ENCODE assay signal across 8 mouse cellular contexts in the genomic region with DNA sequence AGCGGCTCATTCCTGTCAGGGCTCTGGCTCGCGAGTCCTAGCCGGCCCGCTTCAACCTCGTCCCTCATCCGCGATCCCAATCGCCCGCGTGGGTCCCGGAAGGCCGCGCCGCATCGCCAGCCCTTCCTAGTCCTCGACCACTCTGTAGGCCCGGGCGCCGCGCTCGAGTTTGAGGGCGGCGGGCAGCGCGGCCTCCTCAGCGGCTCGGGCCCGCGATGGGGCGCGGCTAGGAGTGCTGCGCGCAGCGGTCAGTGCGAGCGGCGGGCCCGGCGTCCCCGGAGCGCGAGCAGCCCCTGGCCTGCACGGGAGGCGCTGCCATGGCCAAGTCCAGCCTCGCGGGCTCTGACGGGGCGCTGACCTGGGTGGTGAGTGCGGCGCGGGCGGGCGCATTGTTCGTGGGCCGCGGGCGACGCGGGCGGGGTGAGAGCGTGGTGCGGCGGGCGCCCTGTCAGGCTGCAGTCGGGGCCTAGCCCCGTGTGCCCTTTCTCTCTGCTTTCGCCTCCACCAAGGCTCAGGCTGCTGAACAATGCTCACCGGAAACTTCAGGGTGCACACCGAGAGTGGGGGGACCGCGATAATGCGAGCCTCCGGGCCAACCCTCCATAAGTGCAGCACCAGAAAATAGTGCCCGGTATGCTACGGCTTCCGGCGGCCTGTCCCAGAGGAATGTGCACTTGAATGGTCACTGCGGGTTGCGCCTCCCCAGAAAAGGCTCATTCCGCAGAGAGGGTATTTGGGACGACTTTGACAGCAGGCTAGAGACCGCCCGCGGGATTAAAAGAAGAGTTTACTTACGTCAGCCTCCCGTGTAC. TPM values are rescaled to one million over a fixed set of nuclear protein-coding genes. Genes with fewer than 3 reads are reported as not detected.
DNase-seq lines count a peak whose midpoint lies in the region; ATAC-seq lines count a peak whose summit lies in the region.

No protein-coding gene starts in this region.

- peak overlapping the region; percentile 89 for H3K9ac ChIP-seq in heart, embryonic 15.5 days
- peak overlapping the region; percentile 98 for H3K9ac ChIP-seq in liver, embryonic 15.5 days
- peak overlapping the region; percentile 99 for H3K9ac ChIP-seq in neural tube, embryonic 11.5 days (ENCODE audit: low read length)
- peak overlapping the region; percentile 99 for H3K9ac ChIP-seq in stomach, embryonic 16.5 days (ENCODE audit: low read length)

- H3K4me3 ChIP-seq in heart, embryonic 15.5 days = peak overlapping the region; percentile 75
- H3K4me3 ChIP-seq in liver, embryonic 15.5 days (replicated peaks) = peak overlapping the region; percentile 94
- peak overlapping the region; percentile 97 for H3K4me3 ChIP-seq in neural tube, embryonic 11.5 days (ENCODE audit: low read depth, low read length)
- H3K4me3 ChIP-seq in stomach, embryonic 16.5 days (replicated peaks; ENCODE audit: low read length) = peak overlapping the region; percentile 91

- H3K36me3 ChIP-seq in heart, embryonic 15.5 days = no peaks in the 10 kb centered on the region
- no peaks in the 10 kb centered on the region for H3K36me3 ChIP-seq in liver, embryonic 15.5 days (replicated peaks)
- H3K36me3 ChIP-seq in neural tube, embryonic 11.5 days (ENCODE audit: control insufficient read depth, insufficient read depth, low read length) = no peaks in the 10 kb centered on the region
- H3K36me3 ChIP-seq in stomach, embryonic 16.5 days (ENCODE audit: control insufficient read depth, insufficient read depth, low read length) = no peaks in the 10 kb centered on the region

- under 1% methylated on average over 87 of the region's 87 CpGs for WGBS in heart, embryonic 15.5 days
- under 1% methylated on average over 87 of the region's 87 CpGs for WGBS in liver, embryonic 15.5 days (ENCODE audit: insufficient replicate concordance)
- WGBS in neural tube, embryonic 11.5 days = 0% methylated on average over 74 of the region's 87 CpGs
- under 1% methylated on average over 86 of the region's 87 CpGs for WGBS in stomach, embryonic 16.5 days

- H3K27ac ChIP-seq in heart, embryonic 15.5 days = peak overlapping the region; percentile 97
- peak overlapping the region; percentile 96 for H3K27ac ChIP-seq in liver, embryonic 15.5 days (replicated peaks)
- peak overlapping the region; percentile 99 for H3K27ac ChIP-seq in neural tube, embryonic 11.5 days (ENCODE audit: low read depth, low read length)
- peak overlapping the region; percentile 99 for H3K27ac ChIP-seq in stomach, embryonic 16.5 days (ENCODE audit: low read length)

- H3K27me3 ChIP-seq in heart, embryonic 15.5 days = no peaks in the 10 kb centered on the region
- H3K27me3 ChIP-seq in liver, embryonic 15.5 days = no peaks in the 10 kb centered on the region
- no peaks in the 10 kb centered on the region for H3K27me3 ChIP-seq in neural tube, embryonic 11.5 days (ENCODE audit: control insufficient read depth, insufficient read depth, low read length)
- H3K27me3 ChIP-seq in stomach, embryonic 16.5 days (ENCODE audit: control insufficient read depth, insufficient read depth, low read length) = no peaks in the 10 kb centered on the region

- peaks cover 14% of the 10 kb centered on the region for H3K4me1 ChIP-seq in heart, embryonic 15.5 days (replicated peaks)
- H3K4me1 ChIP-seq in liver, embryonic 15.5 days (replicated peaks) = peaks cover 35% of the 10 kb centered on the region
- peaks cover 11% of the 10 kb centered on the region; the same call in 1 of the 2 replicates for H3K4me1 ChIP-seq in neural tube, embryonic 11.5 days (ENCODE audit: control insufficient read depth, insufficient read depth, low read length)
- peaks cover 16% of the 10 kb centered on the region for H3K4me1 ChIP-seq in stomach, embryonic 16.5 days (ENCODE audit: control insufficient read depth, insufficient read depth, low read length)

- peak overlapping the region; percentile 78 for H3K4me2 ChIP-seq in heart, embryonic 15.5 days
- H3K4me2 ChIP-seq in liver, embryonic 15.5 days = peak overlapping the region; percentile 80
- H3K4me2 ChIP-seq in neural tube, embryonic 11.5 days (ENCODE audit: low read depth) = peak overlapping the region; percentile 67
- peak overlapping the region; percentile 86 for H3K4me2 ChIP-seq in stomach, embryonic 16.5 days (ENCODE audit: low read depth, low read length)

- no peaks in the 10 kb centered on the region for H3K9me3 ChIP-seq in heart, embryonic 15.5 days (replicated peaks)
- no peaks in the 10 kb centered on the region for H3K9me3 ChIP-seq in liver, embryonic 15.5 days (replicated peaks)
- H3K9me3 ChIP-seq in neural tube, embryonic 11.5 days (ENCODE audit: control insufficient read depth, low read length) = no peaks in the 10 kb centered on the region
- no peaks in the 10 kb centered on the region for H3K9me3 ChIP-seq in stomach, embryonic 16.5 days (replicated peaks; ENCODE audit: control insufficient read depth, low read length)

- DNase-seq in CD4-positive helper T cell, adult 2 months (ENCODE audit: low read depth, low spot score) = peak; percentile 77
- peak; percentile 24 for DNase-seq in brain, embryonic 18.5 days (ENCODE audit: low read depth, low spot score)
- DNase-seq in fibroblast of lung, adult 2 months (ENCODE audit: low read depth) = peak; percentile 11
- peak; percentile 70 to 87 for DNase-seq in kidney, postnatal 25 days
- peak; percentile 72 for DNase-seq in neural tube, embryonic 11.5 days (ENCODE audit: low spot score)

- peak; percentile 62 for ATAC-seq in heart, embryonic 15.5 days (replicated peaks; ENCODE audit: insufficient number of reproducible peaks, insufficient read depth, low FRiP score, low read depth)
- ATAC-seq in liver, embryonic 15.5 days (ENCODE audit: insufficient read depth) = peak; percentile 76
- peak; percentile 58 for ATAC-seq in neural tube, embryonic 11.5 days (ENCODE audit: insufficient read depth, low FRiP score, low TSS enrichment)
- peak; percentile 54 for ATAC-seq in stomach, embryonic 16.5 days (ENCODE audit: insufficient read depth, low FRiP score)

RNA-seq across cellular contexts. Expression of gene Top2b, which starts 0.6 kb away (rescaled TPM):
- 29.5 and 31.6 TPM in 2 replicates for polyA plus RNA-seq in heart, embryonic 15.5 days (2015; fragmentation: Nextera tagmentation; extraction: Ambion mirVana)
- polyA plus RNA-seq in liver, embryonic 15.5 days (2015; fragmentation: Nextera tagmentation; extraction: Ambion mirVana) = 13.2 and 14.1 TPM in 2 replicates
- 161 TPM in 2 replicates for polyA plus RNA-seq in neural tube, embryonic 11.5 days (2014; fragmentation: Nextera tagmentation; extraction: Ambion mirVana)
- polyA plus RNA-seq in stomach, embryonic 16.5 days (2015; fragmentation: Nextera tagmentation; extraction: Ambion mirVana) = 34.4 and 40.1 TPM in 2 replicates

Comparison
In these comparisons a context has a peak if more than half of its experiments do, and no peak if none do; other contexts are left out.
1. Peak in every context shown above with its lines: DNase-seq, ATAC-seq, H3K4me3 ChIP-seq and H3K27ac ChIP-seq.
2. DNase-seq: peak in every context shown above with its lines; median percentile 78 in kidney, postnatal 25 days; 77 in CD4-positive helper T cell, adult 2 months; 72 in neural tube, embryonic 11.5 days; 24 in brain, embryonic 18.5 days; 11 in fibroblast of lung, adult 2 months.